Mouse (Mus musculus): ENCODE results near the gene Kcnmb1. TPM values are rescaled to one million over a fixed set of nuclear protein-coding genes. Genes with fewer than 3 reads are reported as not detected.
A peak's percentile ranks its signal among the peaks of the same experiment; 100 is the strongest.

The Kcnmb1 gene
- polyA plus RNA-seq, 1 experiment from 2014 or later = 0.09 TPM

- ATAC-seq (no peak; the same call in 1 of the 2 replicates), DNase-seq (ENCODE audit: low spot score) (peak; percentile 62)
- 9% methylated on average over 5 of the region's 5 CpGs for WGBS
- Histone ChIP-seq H3K36me3 (ENCODE audit: control insufficient read depth, insufficient read depth, low read length) (no peaks in the 10 kb centered on the region), H3K9ac (ENCODE audit: low read length) (no peak overlapping the region), H3K4me1 (ENCODE audit: control insufficient read depth, insufficient read depth, low read length) (no peaks in the 10 kb centered on the region), H3K27me3 (replicated peaks; ENCODE audit: control insufficient read depth, insufficient read depth, low read length) (no peaks in the 10 kb centered on the region), H3K9me3 (replicated peaks; ENCODE audit: control insufficient read depth, low read length) (no peaks in the 10 kb centered on the region), H3K27ac (ENCODE audit: low read depth, low read length) (no peak overlapping the region), H3K4me3 (ENCODE audit: low read depth, low read length) (no peak overlapping the region), H3K4me2 (ENCODE audit: low read length) (no peak overlapping the region)
Observed at GRCm38 (mm10) chr11:34001938-34002592, 39.3 kb downstream of the Kcnmb1 start.

DNA sequence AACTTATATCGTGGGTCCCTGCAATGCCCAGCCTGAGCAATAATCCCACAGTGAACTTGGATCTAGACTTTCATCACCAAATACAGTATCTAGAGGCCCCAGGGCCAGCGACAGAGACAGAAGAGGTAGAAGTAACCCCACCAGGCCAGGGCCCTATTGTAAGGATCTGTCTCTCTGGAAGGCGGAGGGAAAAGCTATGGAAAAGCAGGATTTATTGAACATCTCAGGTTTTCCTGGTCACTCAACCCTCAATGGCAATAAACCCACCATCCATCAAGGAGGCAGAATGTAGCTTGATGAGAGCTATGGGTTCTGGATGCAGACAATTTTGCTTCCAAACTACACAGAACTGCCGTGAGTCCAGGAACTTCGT, 39.8 kb downstream of the Kcnmb1 start:
- no peaks in the 10 kb centered on the region for H3K4me1 ChIP-seq (ENCODE audit: control insufficient read depth, insufficient read depth, low read length)
- no peak for DNase-seq (ENCODE audit: low spot score)
- H3K9me3 ChIP-seq (replicated peaks; ENCODE audit: control insufficient read depth, low read length) = no peaks in the 10 kb centered on the region
- WGBS = 76% methylated on average over 5 of the region's 5 CpGs
- no peak for ATAC-seq
- H3K4me3 ChIP-seq (ENCODE audit: low read depth, low read length) = no peak overlapping the region
- no peaks in the 10 kb centered on the region for H3K36me3 ChIP-seq (ENCODE audit: control insufficient read depth, insufficient read depth, low read length)
- H3K27me3 ChIP-seq (replicated peaks; ENCODE audit: control insufficient read depth, insufficient read depth, low read length) = no peaks in the 10 kb centered on the region
- H3K9ac ChIP-seq (ENCODE audit: low read length) = no peak overlapping the region
- no peak overlapping the region for H3K27ac ChIP-seq (ENCODE audit: low read depth, low read length)
- no peak overlapping the region for H3K4me2 ChIP-seq (ENCODE audit: low read length)

DNA sequence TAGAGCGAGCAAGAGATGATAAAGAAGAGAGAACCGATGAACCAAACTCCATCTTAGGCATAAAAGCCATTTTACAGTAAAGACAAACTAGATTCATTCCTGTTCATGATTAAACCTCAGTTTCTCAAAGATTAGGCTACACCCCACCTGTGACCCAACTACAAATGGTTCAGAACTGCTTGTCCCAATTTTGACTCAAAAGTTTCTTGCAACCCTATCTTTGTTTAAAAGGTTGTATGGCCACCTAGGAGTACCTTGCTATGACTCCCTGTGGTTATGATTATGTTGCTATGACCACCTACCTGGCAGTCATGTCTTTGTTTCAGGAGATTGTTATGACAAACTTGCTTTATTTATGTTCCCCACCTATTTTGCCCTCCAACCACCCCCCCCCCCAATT, 44.8 kb downstream of the Kcnmb1 start:
- DNase-seq (ENCODE audit: low spot score) = no peak
- Histone ChIP-seq H3K9me3 (replicated peaks; ENCODE audit: control insufficient read depth, low read length) (no peaks in the 10 kb centered on the region), H3K36me3 (ENCODE audit: control insufficient read depth, insufficient read depth, low read length) (no peaks in the 10 kb centered on the region), H3K27me3 (replicated peaks; ENCODE audit: control insufficient read depth, insufficient read depth, low read length) (no peaks in the 10 kb centered on the region), H3K27ac (ENCODE audit: low read depth, low read length) (no peak overlapping the region), H3K4me3 (ENCODE audit: low read depth, low read length) (no peak overlapping the region), H3K4me1 (ENCODE audit: control insufficient read depth, insufficient read depth, low read length) (no peaks in the 10 kb centered on the region), H3K4me2 (ENCODE audit: low read length) (no peak overlapping the region), H3K9ac (ENCODE audit: low read length) (no peak overlapping the region)
- ATAC-seq = no peak
- WGBS = 97% methylated on average over 2 of the region's 2 CpGs

- ATAC-seq (no peak), DNase-seq (ENCODE audit: low spot score) (no peak)
- no peaks in the 10 kb centered on the region for H3K36me3 ChIP-seq (ENCODE audit: control insufficient read depth, insufficient read depth, low read length)
- no peaks in the 10 kb centered on the region for H3K27me3 ChIP-seq (replicated peaks; ENCODE audit: control insufficient read depth, insufficient read depth, low read length)
- no peak overlapping the region for H3K27ac ChIP-seq (ENCODE audit: low read depth, low read length)
- H3K4me2 ChIP-seq (ENCODE audit: low read length) = no peak overlapping the region
- H3K4me3 ChIP-seq (ENCODE audit: low read depth, low read length) = no peak overlapping the region
- no peak overlapping the region for H3K9ac ChIP-seq (ENCODE audit: low read length)
- H3K4me1 ChIP-seq (ENCODE audit: control insufficient read depth, insufficient read depth, low read length) = no peaks in the 10 kb centered on the region
- 84% methylated on average over 11 of the region's 11 CpGs for WGBS
- no peaks in the 10 kb centered on the region for H3K9me3 ChIP-seq (replicated peaks; ENCODE audit: control insufficient read depth, low read length)
Observed at GRCm38 (mm10) chr11:34008214-34008613, 45.4 kb downstream of the Kcnmb1 start.

DNA sequence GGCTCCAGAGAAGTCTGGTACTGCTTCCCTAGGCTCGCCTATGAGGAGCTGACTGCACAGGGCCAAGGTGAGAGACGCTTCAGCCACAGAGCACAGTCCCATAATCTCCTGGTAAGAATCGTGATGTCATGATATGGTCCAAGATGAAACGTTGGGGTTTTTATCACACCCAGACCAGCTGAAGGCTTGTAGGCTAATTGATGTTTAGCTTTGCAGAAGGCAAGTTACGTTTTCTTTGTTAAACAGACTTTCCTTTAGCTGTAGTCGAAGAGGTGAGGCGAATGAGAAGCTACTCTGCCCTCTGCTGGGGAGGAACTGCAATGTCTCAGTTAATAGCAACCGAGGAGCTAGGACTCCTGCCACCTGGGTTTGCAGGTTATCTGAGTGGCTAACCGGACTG, 45.9 kb downstream of the Kcnmb1 start:
- no peak overlapping the region for H3K4me2 ChIP-seq (ENCODE audit: low read length)
- no peaks in the 10 kb centered on the region for H3K27me3 ChIP-seq (replicated peaks; ENCODE audit: control insufficient read depth, insufficient read depth, low read length)
- H3K27ac ChIP-seq (ENCODE audit: low read depth, low read length) = no peak overlapping the region
- DNase-seq (ENCODE audit: low spot score) = peak; percentile 80
- H3K9me3 ChIP-seq (replicated peaks; ENCODE audit: control insufficient read depth, low read length) = no peaks in the 10 kb centered on the region
- no peaks in the 10 kb centered on the region for H3K4me1 ChIP-seq (ENCODE audit: control insufficient read depth, insufficient read depth, low read length)
- ATAC-seq = no peak
- H3K4me3 ChIP-seq (ENCODE audit: low read depth, low read length) = no peak overlapping the region
- WGBS = 41% methylated on average over 9 of the region's 9 CpGs
- no peaks in the 10 kb centered on the region for H3K36me3 ChIP-seq (ENCODE audit: control insufficient read depth, insufficient read depth, low read length)
- H3K9ac ChIP-seq (ENCODE audit: low read length) = no peak overlapping the region

DNA sequence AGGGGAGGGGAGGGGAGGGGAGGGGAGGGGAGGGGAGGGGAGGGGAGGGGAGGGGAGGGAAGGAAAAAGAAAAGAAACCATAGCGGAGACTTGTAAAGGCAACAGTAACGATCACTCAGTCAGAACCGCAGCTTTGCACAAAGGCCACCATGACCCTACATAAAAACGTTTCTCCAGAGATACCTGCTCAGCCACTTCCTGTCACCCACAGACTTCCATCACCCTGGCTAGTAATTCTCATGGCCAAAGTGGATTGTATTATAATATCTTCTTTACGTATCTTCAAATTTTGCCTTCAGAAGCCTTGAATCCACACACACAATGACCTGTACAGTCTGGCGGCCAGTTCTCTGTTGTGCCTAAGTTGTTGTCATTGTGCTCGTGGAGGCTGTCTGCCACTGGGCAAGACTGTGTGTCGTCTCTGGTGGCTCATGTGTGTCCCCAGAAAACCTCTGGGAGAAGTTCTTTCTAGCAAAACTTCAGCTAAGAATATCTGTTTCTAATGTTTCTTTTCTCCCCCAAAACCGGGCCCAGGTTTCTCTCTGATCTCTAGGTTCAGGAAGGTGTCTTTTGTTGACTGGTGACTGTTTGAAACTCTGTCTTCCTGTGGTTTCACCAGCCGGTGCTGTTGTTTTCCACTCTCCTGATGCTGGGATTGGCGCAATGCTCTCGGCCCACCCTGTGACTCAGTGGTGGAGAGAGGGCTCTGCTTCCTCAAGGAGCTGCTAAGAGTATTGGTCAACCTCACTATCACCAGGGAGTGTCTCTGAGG, 46.7 kb downstream of the Kcnmb1 start:
- Histone ChIP-seq H3K4me3 (ENCODE audit: low read depth, low read length) (no peak overlapping the region), H3K9me3 (replicated peaks; ENCODE audit: control insufficient read depth, low read length) (no peaks in the 10 kb centered on the region), H3K9ac (ENCODE audit: low read length) (no peak overlapping the region), H3K27me3 (replicated peaks; ENCODE audit: control insufficient read depth, insufficient read depth, low read length) (no peaks in the 10 kb centered on the region), H3K27ac (ENCODE audit: low read depth, low read length) (no peak overlapping the region), H3K4me2 (ENCODE audit: low read length) (no peak overlapping the region), H3K4me1 (ENCODE audit: control insufficient read depth, insufficient read depth, low read length) (no peaks in the 10 kb centered on the region), H3K36me3 (ENCODE audit: control insufficient read depth, insufficient read depth, low read length) (no peaks in the 10 kb centered on the region)
- ATAC-seq (no peak), DNase-seq (ENCODE audit: low spot score) (no peak)
- 73% methylated on average over 12 of the region's 12 CpGs for WGBS

GRCm38 (mm10) chr11:34010133-34010858, 47.5 kb downstream of the Kcnmb1 start:
- ATAC-seq (no peak), DNase-seq (ENCODE audit: low spot score) (no peak)
- H3K4me1 ChIP-seq (ENCODE audit: control insufficient read depth, insufficient read depth, low read length) = no peaks in the 10 kb centered on the region
- WGBS = 72% methylated on average over 7 of the region's 7 CpGs
- H3K4me2 ChIP-seq (ENCODE audit: low read length) = no peak overlapping the region
- no peaks in the 10 kb centered on the region for H3K27me3 ChIP-seq (replicated peaks; ENCODE audit: control insufficient read depth, insufficient read depth, low read length)
- no peak overlapping the region for H3K27ac ChIP-seq (ENCODE audit: low read depth, low read length)
- no peak overlapping the region for H3K9ac ChIP-seq (ENCODE audit: low read length)
- H3K4me3 ChIP-seq (ENCODE audit: low read depth, low read length) = no peak overlapping the region
- no peaks in the 10 kb centered on the region for H3K9me3 ChIP-seq (replicated peaks; ENCODE audit: control insufficient read depth, low read length)
- H3K36me3 ChIP-seq (ENCODE audit: control insufficient read depth, insufficient read depth, low read length) = no peaks in the 10 kb centered on the region

DNA sequence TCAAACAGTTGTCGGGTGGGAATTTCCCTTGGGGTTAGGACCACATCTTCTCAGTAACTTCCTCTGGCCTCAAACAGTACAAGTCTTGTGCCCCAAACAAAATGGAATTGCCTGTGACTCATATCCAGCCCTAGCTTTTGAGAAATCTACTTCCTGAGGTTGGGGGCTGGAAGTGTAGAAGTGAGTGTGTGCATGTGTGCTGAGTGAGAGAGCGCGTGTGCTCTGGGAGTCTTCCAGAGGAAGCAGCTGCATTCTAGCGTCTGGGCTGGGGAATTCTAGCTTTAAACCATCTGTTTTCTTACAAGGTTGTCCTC, 48.0 kb downstream of the Kcnmb1 start:
- H3K27me3 ChIP-seq (replicated peaks; ENCODE audit: control insufficient read depth, insufficient read depth, low read length) = no peaks in the 10 kb centered on the region
- no peak overlapping the region for H3K27ac ChIP-seq (ENCODE audit: low read depth, low read length)
- no peak overlapping the region for H3K4me3 ChIP-seq (ENCODE audit: low read depth, low read length)
- no peak overlapping the region for H3K9ac ChIP-seq (ENCODE audit: low read length)
- no peak overlapping the region for H3K4me2 ChIP-seq (ENCODE audit: low read length)
- H3K4me1 ChIP-seq (ENCODE audit: control insufficient read depth, insufficient read depth, low read length) = no peaks in the 10 kb centered on the region
- H3K36me3 ChIP-seq (ENCODE audit: control insufficient read depth, insufficient read depth, low read length) = no peaks in the 10 kb centered on the region
- no peak for ATAC-seq
- no peaks in the 10 kb centered on the region for H3K9me3 ChIP-seq (replicated peaks; ENCODE audit: control insufficient read depth, low read length)
- 83% methylated on average over 4 of the region's 4 CpGs for WGBS
- no peak for DNase-seq (ENCODE audit: low spot score)

All from forebrain, embryonic 14.5 days (tissue).